Mouse (Mus musculus): ENCODE results near the gene Nicn1. TPM values are rescaled to one million over a fixed set of nuclear protein-coding genes. Genes with fewer than 3 reads are reported as not detected.

Gene Nicn1
- polyA plus RNA-seq (2012; rRNA removed) (37.5 and 61.3 TPM in 2 replicates), polyA plus RNA-seq (2014; fragmentation: Nextera tagmentation; extraction: Ambion mirVana) (40.2 and 49.6 TPM in 2 replicates)

- TF ChIP-seq POLR2A (IDR thresholded peaks at IDR 0.05; ENCODE audit: borderline replicate concordance, extremely low read depth, insufficient read depth, insufficient read length): peak; percentile 82; the same call in 1 of the 2 replicates
- peaks cover 13% of the 10 kb centered on the region for H3K36me3 ChIP-seq (ENCODE audit: control insufficient read depth, insufficient read depth, low read length)
- no peaks in the 10 kb centered on the region for H3K27me3 ChIP-seq (ENCODE audit: control insufficient read depth, insufficient read depth, low read length)
- H3K9ac ChIP-seq (ENCODE audit: low read depth, low read length, severe bottlenecking): peak within 1 kb of the TSS; percentile 61
- under 1% methylated on average over 32 of the region's 32 CpGs for WGBS
- no peaks in the 10 kb centered on the region for H3K9me3 ChIP-seq (ENCODE audit: control insufficient read depth, low read length)
- peak within 1 kb of the TSS; percentile 56 for H3K4me2 ChIP-seq (replicated peaks; ENCODE audit: low read depth, low read length, severe bottlenecking)
- peaks cover 5% of the 10 kb centered on the region for H3K4me1 ChIP-seq (ENCODE audit: control insufficient read depth, insufficient read depth, low read length)
- H3K27ac ChIP-seq (replicated peaks; ENCODE audit: low read depth, low read length): peak within 1 kb of the TSS; percentile 80
- ATAC-seq (ENCODE audit: low FRiP score, low read depth): peak; percentile 99
- H3K4me3 ChIP-seq (replicated peaks; ENCODE audit: low read length): peak within 1 kb of the TSS; percentile 54
- DNase-seq (ENCODE audit: low spot score): peak; percentile 99
These were observed at the start of gene Nicn1 for GRCm38 (mm10) chr9:108290016-108290750. Nicn1 (plus strand) TSS chr9:108290429.

GRCm38 (mm10) chr9:108244540-108244939, 45.7 kb upstream of the Nicn1 start:
- H3K36me3 ChIP-seq (ENCODE audit: control insufficient read depth, insufficient read depth, low read length): peaks cover 15% of the 10 kb centered on the region
- H3K4me3 ChIP-seq (replicated peaks; ENCODE audit: low read length): no peak overlapping the region
- no peak for DNase-seq (ENCODE audit: low spot score)
- H3K9ac ChIP-seq (ENCODE audit: low read depth, low read length, severe bottlenecking): no peak overlapping the region
- H3K4me1 ChIP-seq (ENCODE audit: control insufficient read depth, insufficient read depth, low read length): 0 out of 2 replicates have a peak, but pooled peaks cover 4% of the 10 kb centered on the region
- no peak for ATAC-seq (ENCODE audit: low FRiP score, low read depth)
- no peak overlapping the region for H3K27ac ChIP-seq (replicated peaks; ENCODE audit: low read depth, low read length)
- WGBS: 89% methylated on average over 3 of the region's 3 CpGs
- H3K9me3 ChIP-seq (ENCODE audit: control insufficient read depth, low read length): no peaks in the 10 kb centered on the region
- H3K4me2 ChIP-seq (replicated peaks; ENCODE audit: low read depth, low read length, severe bottlenecking): no peak overlapping the region
- H3K27me3 ChIP-seq (ENCODE audit: control insufficient read depth, insufficient read depth, low read length): no peaks in the 10 kb centered on the region
- no peak for TF ChIP-seq POLR2A (IDR thresholded peaks at IDR 0.05; ENCODE audit: borderline replicate concordance, extremely low read depth, insufficient read depth, insufficient read length)

DNA sequence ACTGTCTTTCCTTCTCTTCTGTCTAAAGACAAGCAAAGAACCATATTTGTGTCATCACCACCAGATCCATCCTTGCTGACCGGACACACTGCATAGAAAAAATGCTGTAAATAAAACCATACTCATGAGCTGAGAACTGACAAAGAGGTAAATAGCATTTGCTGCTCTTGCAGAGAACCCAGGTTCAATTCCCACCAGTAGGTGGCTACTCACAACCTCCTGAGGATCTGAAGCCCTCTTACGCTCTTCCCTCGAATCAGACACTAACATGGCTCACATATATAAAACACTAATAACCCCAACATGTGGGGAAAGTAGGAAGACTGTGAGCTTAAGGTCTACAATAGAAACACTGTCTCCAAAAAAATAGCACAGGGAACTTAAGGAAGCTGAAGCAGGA, 45.2 kb upstream of the Nicn1 start:
- TF ChIP-seq POLR2A (IDR thresholded peaks at IDR 0.05; ENCODE audit: borderline replicate concordance, extremely low read depth, insufficient read depth, insufficient read length): no peak
- Histone ChIP-seq H3K4me2 (replicated peaks; ENCODE audit: low read depth, low read length, severe bottlenecking) (no peak overlapping the region), H3K27ac (replicated peaks; ENCODE audit: low read depth, low read length) (no peak overlapping the region), H3K9ac (ENCODE audit: low read depth, low read length, severe bottlenecking) (no peak overlapping the region), H3K4me1 (ENCODE audit: control insufficient read depth, insufficient read depth, low read length) (0 out of 2 replicates have a peak, but pooled peaks cover under 1% of the 10 kb centered on the region), H3K9me3 (ENCODE audit: control insufficient read depth, low read length) (no peaks in the 10 kb centered on the region), H3K4me3 (replicated peaks; ENCODE audit: low read length) (no peak overlapping the region), H3K27me3 (ENCODE audit: control insufficient read depth, insufficient read depth, low read length) (no peaks in the 10 kb centered on the region), H3K36me3 (ENCODE audit: control insufficient read depth, insufficient read depth, low read length) (peaks cover 15% of the 10 kb centered on the region)
- no peak for ATAC-seq (ENCODE audit: low FRiP score, low read depth)
- WGBS: 72% methylated on average over 3 of the region's 3 CpGs
- no peak for DNase-seq (ENCODE audit: low spot score)

- no peaks in the 10 kb centered on the region for H3K9me3 ChIP-seq (ENCODE audit: control insufficient read depth, low read length)
- peaks cover 31% of the 10 kb centered on the region for H3K36me3 ChIP-seq (ENCODE audit: control insufficient read depth, insufficient read depth, low read length)
- no peak overlapping the region for H3K27ac ChIP-seq (replicated peaks; ENCODE audit: low read depth, low read length)
- H3K27me3 ChIP-seq (ENCODE audit: control insufficient read depth, insufficient read depth, low read length): no peaks in the 10 kb centered on the region
- no peak overlapping the region for H3K4me2 ChIP-seq (replicated peaks; ENCODE audit: low read depth, low read length, severe bottlenecking)
- TF ChIP-seq POLR2A (IDR thresholded peaks at IDR 0.05; ENCODE audit: borderline replicate concordance, extremely low read depth, insufficient read depth, insufficient read length): no peak
- ATAC-seq (ENCODE audit: low FRiP score, low read depth): no peak
- WGBS: 65% methylated on average over 5 of the region's 5 CpGs
- H3K4me1 ChIP-seq (ENCODE audit: control insufficient read depth, insufficient read depth, low read length): no peaks in the 10 kb centered on the region
- H3K9ac ChIP-seq (ENCODE audit: low read depth, low read length, severe bottlenecking): no peak overlapping the region
- no peak for DNase-seq (ENCODE audit: low spot score)
- no peak overlapping the region for H3K4me3 ChIP-seq (replicated peaks; ENCODE audit: low read length)
These were observed 41.3 kb upstream of the Nicn1 start for GRCm38 (mm10) chr9:108248957-108249356.

DNA sequence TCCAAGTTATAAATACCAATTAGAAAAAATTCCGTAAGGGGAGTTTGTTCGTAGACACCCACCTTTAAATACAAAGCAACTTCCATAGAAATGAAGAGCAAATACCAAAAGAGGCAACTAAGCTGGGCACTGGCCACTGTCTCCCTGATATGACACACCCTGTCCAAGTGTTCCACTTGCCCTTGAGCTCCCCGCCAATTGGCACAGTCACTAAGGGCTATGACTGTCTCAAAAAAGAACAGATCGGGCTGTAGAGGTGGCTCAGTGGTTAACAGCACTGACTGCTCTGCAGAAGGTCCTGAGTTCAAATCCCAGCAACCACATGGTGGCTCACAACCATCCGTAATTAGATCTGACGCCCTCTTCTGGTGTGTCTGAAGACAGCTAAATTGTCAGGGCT, 38.4 kb upstream of the Nicn1 start:
- no peak overlapping the region for H3K4me2 ChIP-seq (replicated peaks; ENCODE audit: low read depth, low read length, severe bottlenecking)
- ATAC-seq (ENCODE audit: low FRiP score, low read depth): no peak
- no peak for DNase-seq (ENCODE audit: low spot score)
- H3K4me1 ChIP-seq (ENCODE audit: control insufficient read depth, insufficient read depth, low read length): no peaks in the 10 kb centered on the region
- no peak overlapping the region for H3K4me3 ChIP-seq (replicated peaks; ENCODE audit: low read length)
- no peaks in the 10 kb centered on the region for H3K27me3 ChIP-seq (ENCODE audit: control insufficient read depth, insufficient read depth, low read length)
- no peaks in the 10 kb centered on the region for H3K9me3 ChIP-seq (ENCODE audit: control insufficient read depth, low read length)
- WGBS: 90% methylated on average over 6 of the region's 6 CpGs
- H3K27ac ChIP-seq (replicated peaks; ENCODE audit: low read depth, low read length): no peak overlapping the region
- no peak for TF ChIP-seq POLR2A (IDR thresholded peaks at IDR 0.05; ENCODE audit: borderline replicate concordance, extremely low read depth, insufficient read depth, insufficient read length)
- no peak overlapping the region for H3K9ac ChIP-seq (ENCODE audit: low read depth, low read length, severe bottlenecking)
- H3K36me3 ChIP-seq (ENCODE audit: control insufficient read depth, insufficient read depth, low read length): peaks cover 24% of the 10 kb centered on the region

Measured in limb, embryonic 14.5 days (tissue).